Mouse (Mus musculus): ENCODE measurements around the gene Rad9b.
A peak's percentile ranks its signal among the peaks of the same experiment; 100 is the strongest.

Gene Rad9b

GRCm38 (mm10) chr5:122311692-122312091 lies 42.3 kb downstream of the Rad9b start:
- no peak for DNase-seq

DNA sequence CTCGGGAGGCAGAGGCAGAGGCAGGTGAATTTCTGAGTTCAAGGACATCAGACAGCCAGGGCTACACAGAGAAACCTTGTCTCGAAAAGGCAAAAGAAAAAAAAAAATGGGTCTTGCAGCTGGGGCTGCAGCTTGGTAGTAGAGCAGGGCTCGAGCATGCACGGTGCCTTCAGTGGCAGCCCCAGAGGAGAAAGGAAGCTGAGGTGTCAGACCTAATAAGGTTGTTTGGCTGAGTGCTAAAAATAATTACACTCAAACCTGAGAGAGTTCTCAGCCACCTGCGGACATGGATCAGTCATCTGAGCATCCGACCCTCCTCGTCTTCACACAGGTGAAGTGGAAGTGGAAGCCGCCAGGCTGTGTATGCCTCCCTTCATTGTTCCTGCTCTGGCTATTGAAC lies 43.3 kb downstream of the Rad9b start:
- no peak for DNase-seq

DNA sequence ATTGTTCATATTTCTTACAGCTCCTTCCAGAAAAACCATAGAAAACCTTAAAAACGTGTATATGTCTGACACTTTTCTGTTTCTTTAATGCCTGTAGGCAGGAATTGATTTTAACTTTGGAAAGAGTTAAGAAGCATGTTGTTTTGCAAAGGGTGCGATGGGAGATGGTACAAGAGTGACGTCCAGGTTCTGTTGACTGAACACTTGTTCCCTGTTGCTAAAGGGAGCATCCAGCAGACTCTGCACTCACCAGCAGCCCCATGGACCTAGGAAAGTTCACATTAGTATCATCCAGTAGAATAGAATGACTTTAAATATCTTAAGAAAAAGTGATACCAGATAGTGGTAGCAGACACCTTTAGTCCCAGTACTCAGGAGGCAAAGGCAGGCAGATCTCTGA lies 47.5 kb downstream of the Rad9b start:
- no peak for DNase-seq

- no peak for DNase-seq
These were observed 48.6 kb downstream of the Rad9b start for GRCm38 (mm10) chr5:122305472-122305871.

DNA sequence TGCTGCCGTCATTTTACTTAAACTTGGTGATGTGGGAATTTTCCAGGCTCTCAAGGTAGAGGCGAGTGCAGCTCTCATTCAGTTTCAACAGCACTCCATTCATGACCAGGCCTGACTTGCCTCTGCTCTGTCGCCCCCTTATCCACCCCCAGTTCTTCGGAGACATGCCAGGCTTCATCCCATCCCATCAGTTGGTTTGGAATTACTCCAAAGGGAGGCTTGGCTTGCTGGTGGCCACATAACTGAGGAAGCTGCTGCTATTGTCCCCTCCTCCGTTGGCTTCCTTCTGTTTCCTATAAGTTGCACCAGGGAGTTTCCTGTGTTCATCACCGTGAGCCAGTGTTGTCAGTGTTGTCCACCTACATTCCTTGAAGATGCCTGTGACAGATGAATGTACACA lies 49.5 kb downstream of the Rad9b start:
- peak; percentile 21 for DNase-seq

GRCm38 (mm10) chr5:122303937-122304336 lies 50.1 kb downstream of the Rad9b start:
- peak; percentile 32 for DNase-seq

DNA sequence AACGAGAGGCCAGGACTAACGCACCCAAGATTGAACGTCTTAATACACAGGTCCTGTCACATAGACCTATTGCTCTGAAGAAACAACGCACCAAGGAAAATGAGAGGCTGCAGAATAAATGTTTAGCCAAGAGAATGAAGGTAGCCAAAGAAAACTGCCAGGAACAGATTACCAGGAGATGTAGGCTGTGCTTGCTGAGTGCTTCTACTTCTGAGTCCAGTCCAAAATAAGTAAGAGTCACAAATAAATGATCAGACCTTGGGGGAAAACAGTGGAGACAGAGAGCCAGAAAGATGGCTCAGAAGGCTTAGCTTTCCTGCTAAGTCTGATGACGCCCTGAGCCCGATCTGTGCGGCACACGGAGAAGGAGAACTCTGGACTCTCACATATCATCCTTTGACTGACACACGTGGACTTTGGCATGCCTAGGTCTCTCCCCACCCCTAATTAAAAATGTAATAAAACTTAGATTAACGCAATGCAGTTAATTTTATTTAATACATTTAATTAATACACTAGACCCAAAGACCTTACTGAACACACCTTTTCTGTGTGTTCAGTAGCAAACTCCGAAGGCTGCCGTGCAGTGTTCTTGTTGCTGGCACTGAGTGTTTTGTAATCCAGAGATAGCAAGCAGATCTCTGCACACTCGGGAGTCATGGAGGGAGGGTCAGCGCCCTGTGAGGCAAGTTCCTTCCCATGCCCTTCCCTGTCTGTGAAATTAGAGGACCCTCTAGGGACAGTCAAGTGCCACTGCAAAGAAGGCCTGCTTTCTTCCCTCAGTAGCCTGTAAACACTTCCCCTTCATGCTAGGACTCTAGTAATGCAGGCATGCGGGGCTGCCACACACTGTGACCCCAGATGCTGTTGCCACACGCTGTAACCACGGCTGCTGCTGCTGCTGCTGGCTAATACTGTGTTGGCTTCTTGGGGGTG lies 51.0 kb downstream of the Rad9b start:
- DNase-seq, result no peak

DNA sequence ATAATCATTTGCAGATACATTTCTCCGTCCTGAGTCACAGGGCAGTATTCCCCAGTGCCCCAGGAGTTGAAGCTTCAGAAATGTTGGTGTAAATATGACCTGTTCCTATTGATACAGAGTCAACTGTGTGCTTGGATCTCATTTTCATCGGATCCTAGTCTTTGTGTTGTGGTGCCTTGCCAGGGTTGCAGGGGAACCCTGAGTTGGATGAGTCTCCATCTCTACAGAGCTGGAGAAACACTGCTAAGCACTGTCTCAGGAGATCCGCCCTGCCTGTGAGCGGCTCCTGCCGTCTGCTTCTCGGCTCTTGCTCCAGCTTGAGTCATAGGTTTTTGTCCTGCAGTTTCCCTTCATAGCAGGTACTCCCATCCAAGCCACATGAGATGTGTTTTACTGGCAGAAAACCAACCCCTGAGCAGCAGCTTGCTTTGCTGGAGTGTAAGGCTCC lies 53.9 kb downstream of the Rad9b start:
- peak; percentile 53 for DNase-seq

DNA sequence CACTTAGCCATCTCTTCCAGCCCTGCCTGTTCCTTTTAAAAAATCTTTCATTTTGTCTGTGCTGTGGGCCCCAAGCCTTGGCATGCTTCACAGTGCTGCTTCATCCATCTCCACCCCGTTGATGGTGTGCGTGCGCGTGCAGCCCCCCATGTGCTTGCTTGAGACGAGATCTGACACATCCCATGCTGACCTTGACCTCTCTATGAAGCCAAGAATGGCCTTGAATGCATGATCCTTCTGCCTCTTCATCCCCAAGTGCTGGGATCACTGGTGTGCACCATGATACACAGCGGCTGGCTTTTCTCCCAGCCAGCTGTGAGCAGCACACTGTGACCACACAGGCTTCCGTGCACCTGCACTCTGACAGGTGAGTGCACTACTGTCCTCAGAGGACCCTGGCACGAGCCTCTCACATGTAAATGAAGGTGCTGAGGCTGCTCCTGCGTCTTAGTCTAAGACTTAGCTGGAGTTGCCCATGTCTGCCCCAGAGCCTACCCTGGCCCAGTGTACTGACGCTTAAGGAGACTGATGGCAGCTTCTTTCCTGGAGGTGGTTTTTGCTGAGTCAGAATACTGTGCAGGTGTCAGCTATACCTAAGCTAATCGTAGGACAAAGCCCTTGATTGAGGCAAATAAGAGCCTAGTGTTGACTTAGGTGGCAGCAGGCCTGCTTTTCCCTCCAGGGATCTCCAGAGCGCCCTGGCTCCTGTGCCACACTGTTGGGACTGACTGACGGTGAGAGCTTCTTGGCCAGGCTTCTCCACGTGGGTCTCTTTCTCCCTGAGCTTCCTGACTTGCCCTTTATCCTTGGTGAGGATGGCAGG lies 58.7 kb downstream of the Rad9b start:
- DNase-seq, result no peak

GRCm38 (mm10) chr5:122294219-122294735 lies 59.8 kb downstream of the Rad9b start:
- DNase-seq, result no peak

DNA sequence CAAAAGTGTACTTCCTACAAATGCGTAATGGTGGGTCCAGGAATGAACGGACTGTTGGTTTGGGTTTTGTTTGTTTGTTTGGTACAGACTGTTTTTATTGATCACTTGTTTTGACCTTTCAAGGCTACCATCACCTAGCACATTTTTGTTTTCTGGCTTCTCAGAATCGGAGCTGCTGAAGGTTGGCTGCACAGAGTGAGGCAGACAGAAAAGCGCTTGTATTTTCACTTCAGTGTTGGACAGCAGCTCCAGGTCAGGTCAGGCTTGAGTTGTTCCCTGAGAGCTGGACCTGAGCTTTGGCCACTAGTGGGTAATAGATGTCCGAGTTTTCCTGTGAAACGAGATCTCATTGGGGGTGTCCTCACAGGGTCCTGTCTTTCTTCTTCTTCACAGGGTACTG lies 60.9 kb downstream of the Rad9b start:
- no peak for DNase-seq

- DNase-seq, result no peak
These were observed 62.3 kb downstream of the Rad9b start for GRCm38 (mm10) chr5:122291553-122292339.

- no peak for DNase-seq
These were observed 62.9 kb downstream of the Rad9b start for GRCm38 (mm10) chr5:122291149-122291548.

GRCm38 (mm10) chr5:122288147-122288811 lies 65.8 kb downstream of the Rad9b start:
- DNase-seq, result no peak

DNA sequence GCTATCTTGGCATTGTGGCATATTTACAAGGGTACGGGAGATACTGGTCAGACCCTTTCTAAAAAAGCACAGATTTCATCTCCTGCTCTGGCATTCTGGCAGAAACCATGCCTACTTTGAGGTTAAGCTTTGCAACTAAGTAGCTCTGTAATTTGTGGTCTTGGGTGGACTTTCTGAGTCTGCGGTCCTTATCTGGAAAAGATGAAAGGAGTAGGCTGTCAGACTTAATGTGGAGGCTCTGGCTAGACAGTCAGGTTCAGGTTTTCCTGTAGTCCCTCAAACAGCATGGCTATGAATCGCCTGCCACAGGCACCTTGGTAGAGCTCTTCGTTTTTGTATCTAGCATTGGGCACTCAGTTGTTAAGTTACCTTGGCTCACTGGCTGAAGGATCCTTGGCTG lies 67.0 kb downstream of the Rad9b start:
- no peak for DNase-seq

GRCm38 (mm10) chr5:122286191-122286590 lies 67.8 kb downstream of the Rad9b start:
- no peak for DNase-seq

GRCm38 (mm10) chr5:122285767-122286150 lies 68.3 kb downstream of the Rad9b start:
- no peak for DNase-seq

DNA sequence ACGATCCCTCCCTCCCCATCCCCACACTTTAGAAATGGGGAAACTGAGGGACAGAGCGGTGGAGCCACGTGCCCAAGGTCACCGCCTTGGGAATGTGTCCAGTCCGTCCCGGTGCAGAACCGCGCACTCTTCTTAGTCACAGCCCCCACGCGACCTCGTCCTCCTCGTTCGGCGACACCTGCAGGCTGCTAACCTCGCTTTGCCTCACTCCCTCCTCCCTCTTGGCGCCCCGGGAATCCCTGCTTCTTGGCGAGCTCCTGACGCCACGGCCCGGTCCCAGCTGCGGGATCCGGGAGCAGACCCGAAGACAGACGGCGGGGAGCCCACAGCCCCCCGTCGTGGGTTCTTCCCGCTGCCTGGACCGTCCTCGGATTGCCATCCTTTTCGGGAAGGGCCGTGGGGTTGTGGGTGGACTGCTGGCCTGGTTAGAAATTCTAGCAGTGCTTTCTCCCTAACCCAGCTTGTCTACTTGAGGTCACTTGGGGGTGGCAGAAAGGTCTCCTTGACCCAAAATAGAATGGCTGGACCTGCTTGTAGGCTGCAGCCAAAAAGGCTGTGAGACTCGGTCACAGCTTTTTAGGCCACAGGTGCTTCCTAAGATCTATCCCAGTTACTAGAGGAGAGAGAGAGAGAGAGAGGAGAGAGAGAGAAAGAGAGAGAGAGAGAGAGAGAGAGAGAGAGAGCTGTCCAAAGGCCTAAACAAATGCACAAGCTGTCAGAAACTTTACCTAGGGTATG lies 68.8 kb downstream of the Rad9b start:
- DNase-seq, result peak; percentile 60

GRCm38 (mm10) chr5:122284183-122285028 lies 69.6 kb downstream of the Rad9b start, which contains the start of gene Pptc7:
Pptc7 (plus strand) TSS chr5:122284365.
- DNase-seq, result peak; percentile 90

GRCm38 (mm10) chr5:122283828-122284182 lies 70.2 kb downstream of the Rad9b start:
- DNase-seq, result no peak
